Mouse (Mus musculus): Measurements from ENCODE around the gene Mab21l2.

GRCm38 (mm10) chr3:86560281-86561022 lies 12.0 kb upstream of the Mab21l2 start:
- no peak for TF ChIP-seq CTCF (IDR thresholded peaks at IDR 0.05; ENCODE audit: control insufficient read depth, insufficient read depth, low read length)
- no peak for TF ChIP-seq POLR2A (IDR thresholded peaks at IDR 0.05; ENCODE audit: borderline replicate concordance, control insufficient read depth, low read depth, low read length)
